Comparison of ENCODE assay signal across 20 mouse cellular contexts in genomic region chr6:99909921-99910320, GRCm38 (mm10).
A peak's percentile ranks its signal among the peaks of the same experiment; 100 is the strongest.
DNase-seq lines count a peak whose midpoint lies in the region; ATAC-seq and TF ChIP-seq lines count a peak whose summit lies in the region.
"Had no signal": no experiment of that assay in that cellular context is flagged by ENCODE, and none has a peak within 500 bp of the region (broad histone marks: within the 10 kb centered on the region; RNA-seq: fewer than 3 reads in every experiment).

No protein-coding gene starts in this region.

- H3K4me1 ChIP-seq in kidney, adult 2 months (ENCODE audit: control insufficient read depth, insufficient read depth, low read length): no peaks in the 10 kb centered on the region
- H3K4me1 ChIP-seq in kidney, embryonic 15.5 days: peaks cover 10% of the 10 kb centered on the region
- peaks cover 3 to 17% of the 10 kb centered on the region in 2 experiments for H3K4me1 ChIP-seq in MEL (ENCODE audit: control insufficient read depth in 1 of 2, insufficient read depth in 2 of 2, low read length in 2 of 2)
- H3K4me1 ChIP-seq: midbrain, embryonic 12.5 days; neural tube, embryonic 12.5 days had no signal

- H3K27ac ChIP-seq in kidney, adult 2 months (ENCODE audit: insufficient read depth, low read depth, low read length): no peak overlapping the region
- H3K27ac ChIP-seq in kidney, embryonic 15.5 days: no peak overlapping the region
- peak overlapping the region; percentile 33; the same call in 1 of the 2 replicates for H3K27ac ChIP-seq in MEL (ENCODE audit: control insufficient read depth, low read depth, low read length)
- H3K27ac ChIP-seq: embryonic facial prominence, embryonic 13.5 days; gastrocnemius, adult 2 months; heart, embryonic 10.5 days; hindbrain, postnatal 0 days; kidney, postnatal 0 days; limb, embryonic 12.5 days; midbrain, embryonic 12.5 days; neural tube, embryonic 12.5 days had no signal

- TF ChIP-seq CTCF in kidney, adult 2 months (conservative IDR thresholded peaks at IDR 0.05; ENCODE audit: insufficient read depth, insufficient read length, low read depth, low read length): no peak
- TF ChIP-seq CTCF in MEL (IDR thresholded peaks at IDR 0.05 in 2 of 3, conservative IDR thresholded peaks at IDR 0.05 in 1 of 3; ENCODE audit: control insufficient read depth in 1 of 3, insufficient read depth in 1 of 3, low read depth in 2 of 3, low read length in 3 of 3, poor library complexity in 1 of 3, severe bottlenecking in 1 of 3): no peak

- no peaks in the 10 kb centered on the region for H3K9me3 ChIP-seq in kidney, embryonic 15.5 days (replicated peaks)
- no peaks in the 10 kb centered on the region for H3K9me3 ChIP-seq in MEL (replicated peaks; ENCODE audit: insufficient read depth, low read length)
- H3K9me3 ChIP-seq: embryonic facial prominence, embryonic 13.5 days; heart, embryonic 10.5 days; limb, embryonic 12.5 days; midbrain, embryonic 12.5 days; neural tube, embryonic 12.5 days had no signal

- ATAC-seq in kidney, embryonic 15.5 days (replicated peaks; ENCODE audit: low FRiP score): no peak
- ATAC-seq: activated CD4-positive, CD25-positive, alpha-beta regulatory T cell, adult 4 months; forebrain, embryonic 14.5 days; hindbrain, postnatal 0 days; liver, postnatal 0 days had no signal

- peak in 1 of 2 experiments; percentile 44; a peak in 1 of 4 replicates for TF ChIP-seq EP300 in MEL (IDR thresholded peaks at IDR 0.05; ENCODE audit: low read depth in 1 of 2, low read length in 2 of 2)

- no peak overlapping the region for H3K4me3 ChIP-seq in kidney, adult 2 months (ENCODE audit: insufficient read depth, low read depth, low read length)
- no peak overlapping the region for H3K4me3 ChIP-seq in kidney, embryonic 15.5 days (replicated peaks)
- H3K4me3 ChIP-seq in MEL (ENCODE audit: control insufficient read depth in 1 of 2, insufficient read depth in 1 of 2, low read depth in 2 of 2, low read length in 2 of 2): no peak overlapping the region
- H3K4me3 ChIP-seq: embryonic facial prominence, embryonic 13.5 days; gastrocnemius, adult 2 months; heart, embryonic 10.5 days; limb, embryonic 12.5 days; midbrain, embryonic 12.5 days; neural tube, embryonic 12.5 days had no signal

- no peaks in the 10 kb centered on the region for H3K36me3 ChIP-seq in kidney, adult 2 months (ENCODE audit: control insufficient read depth, insufficient read depth, low read length)
- H3K36me3 ChIP-seq in kidney, embryonic 15.5 days: no peaks in the 10 kb centered on the region
- H3K36me3 ChIP-seq in MEL (ENCODE audit: control insufficient read depth in 1 of 2, insufficient read depth in 2 of 2, low read length in 2 of 2): peaks cover 0 to 9% of the 10 kb centered on the region in 2 experiments; a peak in 2 of 4 replicates
- H3K36me3 ChIP-seq: embryonic facial prominence, embryonic 13.5 days; heart, embryonic 10.5 days; limb, embryonic 12.5 days; midbrain, embryonic 12.5 days; neural tube, embryonic 12.5 days had no signal

- H3K4me2 ChIP-seq in kidney, embryonic 15.5 days: no peak overlapping the region
- H3K4me2 ChIP-seq: embryonic facial prominence, embryonic 13.5 days; limb, embryonic 12.5 days; midbrain, embryonic 12.5 days; neural tube, embryonic 12.5 days had no signal

- TF ChIP-seq RAD21 in MEL (IDR thresholded peaks at IDR 0.05; ENCODE audit: low read depth, low read length): no peak

- H3K79me2 ChIP-seq in MEL (ENCODE audit: control insufficient read depth, insufficient read depth, low read length, poor library complexity): no peaks in the 10 kb centered on the region

- TF ChIP-seq POLR2A in kidney, adult 2 months (IDR thresholded peaks at IDR 0.05; ENCODE audit: low read depth, low read length): no peak
- TF ChIP-seq POLR2A in MEL (IDR thresholded peaks at IDR 0.05; ENCODE audit: control insufficient read depth in 1 of 2, insufficient read depth in 1 of 2, low read depth in 1 of 2, low read length in 2 of 2, poor library complexity in 1 of 2): no peak

- H3K9ac ChIP-seq in kidney, embryonic 15.5 days: no peak overlapping the region
- H3K9ac ChIP-seq in MEL (ENCODE audit: control insufficient read depth, low read depth, low read length, poor library complexity, severe bottlenecking): no peak overlapping the region
- H3K9ac ChIP-seq: embryonic facial prominence, embryonic 13.5 days; limb, embryonic 12.5 days; liver, postnatal 0 days; midbrain, embryonic 12.5 days; neural tube, embryonic 12.5 days had no signal

- DNase-seq in kidney, adult 2 months: peak; percentile 10
- peak; percentile 65 for DNase-seq in MEL (ENCODE audit: low read depth, low spot score)
- DNase-seq in induced T-regulatory cell, adult 2 months (ENCODE audit: low read depth): peak; percentile 39
- peak; percentile 72 for DNase-seq in thymus, postnatal 0 days (ENCODE audit: low spot score)
- no peak for DNase-seq in cerebellum, postnatal 10 days
- no peak for DNase-seq in layer of hippocampus, adult 11-12 months (ENCODE audit: low spot score)
- no peak for DNase-seq in c-Kit-positive CD71-positive TER-119-positive erythroid progenitor cells, embryonic 14.5 days (ENCODE audit: low spot score)
- DNase-seq: cerebellum, adult 9-11 months; liver, postnatal 0 days had no signal

- no peaks in the 10 kb centered on the region for H3K27me3 ChIP-seq in kidney, adult 2 months (replicated peaks; ENCODE audit: control insufficient read depth, insufficient read depth, low read length)
- H3K27me3 ChIP-seq in kidney, embryonic 15.5 days: peaks cover 83% of the 10 kb centered on the region
- no peaks in the 10 kb centered on the region for H3K27me3 ChIP-seq in MEL (ENCODE audit: control insufficient read depth in 1 of 2, insufficient read depth in 2 of 2, low read length in 2 of 2)

- WGBS in kidney, adult 2 months: 74% methylated on average over 7 of the region's 7 CpGs
- 80% methylated on average over 7 of the region's 7 CpGs for WGBS in kidney, embryonic 15.5 days

TF ChIP-seq in MEL, 35 proteins besides CTCF, POLR2A, EP300 and RAD21:
- TF ChIP-seq ZNF384 (IDR thresholded peaks at IDR 0.05; ENCODE audit: low read depth, low read length) (no peak), GABPA (IDR thresholded peaks at IDR 0.05; ENCODE audit: low read depth, low read length) (no peak), ETS1 (IDR thresholded peaks at IDR 0.05; ENCODE audit: low read depth, low read length) (peak; percentile 78), ZKSCAN1 (IDR thresholded peaks at IDR 0.05; ENCODE audit: low read depth, low read length) (no peak), MAZ (IDR thresholded peaks at IDR 0.05; ENCODE audit: low read depth, low read length) (no peak), RCOR1 (IDR thresholded peaks at IDR 0.05; ENCODE audit: low read depth, low read length) (0 out of 2 replicates have a peak, but pooled peaks have one; percentile 29), ZC3H11A (IDR thresholded peaks at IDR 0.05; ENCODE audit: low read depth, low read length) (no peak), ELF1 (IDR thresholded peaks at IDR 0.05; ENCODE audit: low read depth, low read length) (no peak), ZMIZ1 (IDR thresholded peaks at IDR 0.05; ENCODE audit: low read depth, low read length) (no peak), BHLHE40 (IDR thresholded peaks at IDR 0.05; ENCODE audit: borderline replicate concordance, low read depth, low read length) (no peak), CHD1 (IDR thresholded peaks at IDR 0.05; ENCODE audit: low read depth, low read length) (no peak), MAX (IDR thresholded peaks at IDR 0.05; ENCODE audit: low read length) (no peak), SIN3A (IDR thresholded peaks at IDR 0.05; ENCODE audit: low read length) (no peak), HCFC1 (IDR thresholded peaks at IDR 0.05; ENCODE audit: low read depth, low read length) (no peak), JUND (IDR thresholded peaks at IDR 0.05; ENCODE audit: low read depth, low read length) (no peak), TAL1 (IDR thresholded peaks at IDR 0.05; ENCODE audit: low read length) (no peak), E2F4 (IDR thresholded peaks at IDR 0.05; ENCODE audit: borderline replicate concordance, low read depth, low read length) (no peak), USF2 (IDR thresholded peaks at IDR 0.05; ENCODE audit: borderline replicate concordance in 1 of 2, insufficient read depth in 1 of 2, low read depth in 1 of 2, low read length in 2 of 2) (no peak), POLR2AphosphoS2 (IDR thresholded peaks at IDR 0.05; ENCODE audit: low read length) (no peak), MAFK (IDR thresholded peaks at IDR 0.05; ENCODE audit: borderline replicate concordance, low read depth, low read length) (no peak), GATA1 (IDR thresholded peaks at IDR 0.05; ENCODE audit: low read depth, low read length) (peak; percentile 39; the same call in 1 of the 2 replicates), KAT2A (conservative IDR thresholded peaks at IDR 0.05; ENCODE audit: low read depth, low read length) (no peak), USF1 (IDR thresholded peaks at IDR 0.05; ENCODE audit: low read depth, low read length) (no peak), MYB (IDR thresholded peaks at IDR 0.05; ENCODE audit: low read depth, low read length) (no peak), POLR2AphosphoS5 (IDR thresholded peaks at IDR 0.05; ENCODE audit: borderline replicate concordance, low read depth, low read length) (no peak), CHD2 (IDR thresholded peaks at IDR 0.05; ENCODE audit: low read length) (no peak), MYC (IDR thresholded peaks at IDR 0.05; ENCODE audit: low read depth, low read length) (no peak), UBTF (IDR thresholded peaks at IDR 0.05; ENCODE audit: borderline replicate concordance, insufficient read depth, low read depth, low read length) (no peak), TCF12 (IDR thresholded peaks at IDR 0.05; ENCODE audit: low read depth, low read length) (peak; percentile 50; the same call in 1 of the 2 replicates), NELFE (IDR thresholded peaks at IDR 0.05; ENCODE audit: low read depth, low read length) (no peak), MXI1 (IDR thresholded peaks at IDR 0.05; ENCODE audit: low read depth, low read length) (no peak)

Comparison
In these comparisons a context has a peak if more than half of its experiments do, and no peak if none do; other contexts are left out.
1. DNase-seq: peak in kidney, adult 2 months (single experiment), MEL (single experiment), induced T-regulatory cell, adult 2 months (single experiment) and thymus, postnatal 0 days (single experiment); none in cerebellum, postnatal 10 days (0 of 2), layer of hippocampus, adult 11-12 months (single experiment) and c-Kit-positive CD71-positive TER-119-positive erythroid progenitor cells, embryonic 14.5 days (single experiment).